Mouse (Mus musculus) erythroblast, embryonic 14.5 days (primary cell): ENCODE results near the gene Ednrb.

ENCODE experiments used
- GATA1 ChIP-seq: IDR thresholded peaks from 2 replicates; pipeline ENCODE4 v1.6.1; 2012; ENCODE audit warnings: low read length, inconsistent platforms, mixed read lengths
- TAL1 ChIP-seq: IDR thresholded peaks from 3 replicates; pipeline ENCODE4 v1.6.1; 2012; ENCODE audit warnings: low read length, inconsistent platforms, mixed read lengths

GRCm38 (mm10) chr14:103811291-103811690, 32.9 kb downstream of the Ednrb start:
- TF ChIP-seq TAL1 (no peak), GATA1 (no peak)
